Mouse (Mus musculus): ENCODE data around the gene Lysmd1. TPM values are rescaled to one million over a fixed set of nuclear protein-coding genes. Genes with fewer than 3 reads are reported as not detected.

Lysmd1 gene
- total RNA-seq, 1 experiment from 2014 or later, result 9.0 TPM

DNA sequence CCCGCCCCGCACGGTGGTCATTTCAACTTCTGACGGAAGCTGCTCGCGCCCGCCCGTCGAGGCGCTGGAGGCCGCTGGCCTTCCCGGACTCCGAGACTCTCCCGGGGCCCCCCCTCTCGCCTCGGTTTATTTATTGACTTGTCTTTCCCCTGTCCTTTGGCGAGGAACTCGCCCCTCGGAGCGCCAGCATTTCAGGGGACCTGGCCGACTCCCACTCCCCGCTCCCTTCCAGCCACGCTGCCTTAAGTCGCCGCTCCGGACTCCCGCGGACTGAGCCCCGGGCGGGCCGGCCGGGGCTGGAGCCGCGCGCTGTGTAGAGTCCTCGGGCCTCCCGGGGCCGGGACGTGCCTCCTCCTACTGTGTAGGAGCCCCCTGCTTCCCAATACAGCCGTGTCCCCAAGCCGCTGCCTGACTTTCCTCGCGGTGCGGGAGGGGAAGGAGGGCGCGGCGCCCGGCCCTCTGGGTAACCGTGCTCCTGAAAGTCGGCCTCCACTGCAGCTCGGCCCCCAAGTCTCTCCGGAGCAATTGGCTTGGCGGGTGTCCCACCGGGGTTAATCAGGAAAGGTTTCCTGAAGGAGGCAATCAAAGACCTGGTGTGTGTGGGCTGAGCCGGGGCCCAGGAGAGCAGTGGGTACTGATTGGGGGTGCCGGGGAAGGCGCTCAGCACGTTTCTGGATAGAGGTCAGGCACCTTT lies 39.5 kb downstream of the Lysmd1 start:
- DNase-seq, result peak; percentile 50

- DNase-seq, result peak; percentile 91
Observed at GRCm38 (mm10) chr3:95174011-95174592, 40.2 kb downstream of the Lysmd1 start.

- DNase-seq, result no peak
Observed at GRCm38 (mm10) chr3:95176500-95176899, 42.6 kb downstream of the Lysmd1 start.

DNA sequence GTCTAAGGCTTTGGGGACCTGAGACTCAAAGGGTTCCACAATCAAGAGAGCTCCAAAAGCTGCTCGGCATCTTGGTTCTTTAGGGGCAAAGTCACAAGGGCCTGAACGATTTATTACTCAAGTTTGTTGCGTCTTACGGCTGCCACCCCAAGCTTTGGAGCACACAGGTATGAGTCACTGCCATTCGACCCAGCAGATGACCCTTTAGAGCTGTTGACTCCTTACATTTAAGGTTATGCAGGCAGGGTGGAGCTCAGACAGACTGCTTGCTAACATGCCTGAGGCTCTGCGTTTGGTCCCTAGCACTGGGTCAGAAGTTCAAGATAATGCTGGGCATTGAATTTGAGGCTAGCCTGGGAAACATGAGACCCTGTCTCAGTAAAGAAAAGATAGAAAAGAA lies 43.7 kb downstream of the Lysmd1 start:
- no peak for DNase-seq

GRCm38 (mm10) chr3:95178948-95179347 lies 45.1 kb downstream of the Lysmd1 start:
- DNase-seq, result no peak

- no peak for DNase-seq
Observed at GRCm38 (mm10) chr3:95179890-95180289, 46.0 kb downstream of the Lysmd1 start.

GRCm38 (mm10) chr3:95181841-95182240 lies 48.0 kb downstream of the Lysmd1 start:
- peak; percentile 51 for DNase-seq

DNA sequence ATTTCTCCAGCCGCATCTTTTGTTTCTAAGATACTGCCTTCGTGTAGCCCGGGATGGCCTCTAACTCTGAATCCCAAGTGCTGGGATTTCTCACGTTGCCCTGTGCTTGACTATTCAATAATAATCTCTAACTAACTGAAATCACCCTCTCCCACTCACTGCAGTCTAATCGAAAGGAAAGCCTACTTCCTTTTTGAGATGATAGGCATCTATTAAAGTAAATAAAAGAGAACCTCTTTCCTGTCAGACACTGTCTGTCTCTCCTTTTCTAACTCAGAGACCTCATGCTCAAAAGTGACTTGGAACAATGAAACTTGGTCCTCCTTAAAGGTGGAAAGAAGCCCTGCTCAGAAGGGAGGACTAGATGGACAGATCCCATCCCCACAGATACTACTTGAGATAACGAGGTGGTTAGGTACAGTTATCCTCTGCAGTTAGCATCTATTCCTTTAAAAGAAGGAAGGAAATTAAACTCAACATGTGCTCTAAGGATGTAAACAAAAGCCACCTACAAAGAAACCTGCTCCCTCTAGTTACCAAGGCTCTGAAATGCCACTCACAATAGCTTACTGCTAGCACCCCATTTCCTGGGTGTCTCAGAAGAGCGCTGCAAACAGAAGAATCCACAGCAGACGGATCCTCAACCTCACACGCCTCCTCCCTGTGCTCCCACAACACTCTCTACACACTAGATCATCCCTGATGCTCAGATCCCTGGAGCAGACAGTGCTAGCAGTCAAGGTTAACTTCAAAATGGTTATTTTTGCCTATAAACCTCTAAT lies 51.1 kb downstream of the Lysmd1 start:
- DNase-seq, result no peak

- no peak for DNase-seq
Observed at GRCm38 (mm10) chr3:95186100-95186499, 52.2 kb downstream of the Lysmd1 start.

DNA sequence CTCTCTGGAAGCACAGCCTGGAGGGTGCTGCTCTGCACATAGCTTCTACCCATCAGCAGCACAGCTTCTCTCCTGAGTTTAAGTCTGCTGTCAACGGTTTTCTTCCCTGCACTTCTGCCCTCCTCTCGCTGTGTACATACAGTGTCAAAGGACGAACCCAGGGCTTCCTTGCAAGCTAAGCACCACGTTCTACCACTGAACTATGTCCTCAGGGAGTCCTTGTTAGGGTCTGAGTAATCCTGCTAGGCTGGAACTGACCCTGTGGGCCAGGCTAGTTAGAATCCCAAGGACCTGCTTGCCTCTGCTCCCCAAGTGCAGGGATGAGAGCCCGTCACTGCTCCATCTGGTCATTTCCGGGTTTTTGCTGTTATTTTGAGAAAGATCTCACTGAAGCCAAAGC lies 53.0 kb downstream of the Lysmd1 start:
- DNase-seq, result no peak

Small RNAs within 50 kb of the gene (microRNA-seq; reads per million reads assigned to microRNA genes)
- gene Mir8099-1, result 0 reads per million in 2 experiments

Other genes starting within 250 kb of the Lysmd1 start
- gene Psmb4, start 247.1 kb upstream of the Lysmd1 start, total RNA-seq (2021), result 262 and 280 TPM in 2 replicates
- 68.0 and 87.5 TPM in 2 replicates for gene Selenbp1, start 201.0 kb upstream of the Lysmd1 start, total RNA-seq (2021)
- gene Rfx5, start 180.0 kb upstream of the Lysmd1 start, total RNA-seq (2021), result 22.4 and 26.9 TPM in 2 replicates
- gene Pi4kb, start 159.4 kb upstream of the Lysmd1 start, total RNA-seq (2021), result 40.5 and 46.3 TPM in 2 replicates
- gene Zfp687, start 118.6 kb upstream of the Lysmd1 start, total RNA-seq (2021), result 30.9 and 33.2 TPM in 2 replicates
- 218 and 243 TPM in 2 replicates for gene Psmd4, start 91.5 kb upstream of the Lysmd1 start, total RNA-seq (2021)
- 42.9 and 43.8 TPM in 2 replicates for gene Pip5k1a, start 27.2 kb upstream of the Lysmd1 start, total RNA-seq (2021)
- gene Vps72, start 23.1 kb upstream of the Lysmd1 start, total RNA-seq (2021), result 56.6 and 62.8 TPM in 2 replicates
- gene Tmod4, start 9.6 kb upstream of the Lysmd1 start, total RNA-seq (2021), result 1.4 TPM in 1 of 2 replicates, not detected in the other
- 39.8 and 43.6 TPM in 2 replicates for gene Scnm1, start 77 bp upstream of the Lysmd1 start, total RNA-seq (2021)
- 1.7 and 7.8 TPM in 2 replicates for gene Tnfaip8l2, start 8.3 kb downstream of the Lysmd1 start, total RNA-seq (2021)
- 2.8 and 5.4 TPM in 2 replicates for gene Sema6c, start 26.4 kb downstream of the Lysmd1 start, total RNA-seq (2021)
- 22.6 and 26.4 TPM in 2 replicates for gene Gabpb2, start 83.8 kb downstream of the Lysmd1 start, total RNA-seq (2021)
- 63.3 and 80.3 TPM in 2 replicates for gene Cdc42se1, start 94.6 kb downstream of the Lysmd1 start, total RNA-seq (2021)
- 6.9 and 15.1 TPM in 2 replicates for gene Mllt11, start 98.1 kb downstream of the Lysmd1 start, total RNA-seq (2021)
- not detected in 2 replicates for gene Gm128, start 107.5 kb downstream of the Lysmd1 start, total RNA-seq (2021)
- gene Bnipl, start 117.1 kb downstream of the Lysmd1 start, total RNA-seq (2021), result 0.19 and 0.34 TPM in 2 replicates
- 78.9 and 104 TPM in 2 replicates for gene Mindy1, start 147.3 kb downstream of the Lysmd1 start, total RNA-seq (2021)
- gene Prune1, start 148.0 kb downstream of the Lysmd1 start, total RNA-seq (2021), result 21.6 and 24.0 TPM in 2 replicates
- 1.1 and 1.6 TPM in 2 replicates for gene Anxa9, start 173.1 kb downstream of the Lysmd1 start, total RNA-seq (2021)
- gene Cers2, start 180.7 kb downstream of the Lysmd1 start, total RNA-seq (2021), result 181 and 196 TPM in 2 replicates
- 27.1 and 28.0 TPM in 2 replicates for gene Setdb1, start 223.1 kb downstream of the Lysmd1 start, total RNA-seq (2021)

Data from adrenal gland, postnatal 14 days (tissue).